Comparison of ENCODE assay signal across 36 mouse cellular contexts in genomic region chr8:79196481-79196880, GRCm38 (mm10). TPM values are rescaled to one million over a fixed set of nuclear protein-coding genes. Genes with fewer than 3 reads are reported as not detected.
"Had no signal": no experiment of that assay in that cellular context is flagged by ENCODE, and none has a peak within 500 bp of the region (broad histone marks: within the 10 kb centered on the region; RNA-seq: fewer than 3 reads in every experiment).

No protein-coding gene starts in this region.

- H3K4me1 ChIP-seq: heart, embryonic 15.5 days; kidney, embryonic 15.5 days; liver, embryonic 13.5 days had no signal

- H3K9me3 ChIP-seq: heart, embryonic 13.5 days; heart, embryonic 15.5 days; hindbrain, embryonic 13.5 days; hindbrain, embryonic 15.5 days; kidney, embryonic 15.5 days; limb, embryonic 10.5 days; limb, embryonic 12.5 days; liver, embryonic 13.5 days had no signal

- H3K27me3 ChIP-seq: heart, embryonic 13.5 days; heart, embryonic 15.5 days; hindbrain, embryonic 13.5 days; hindbrain, embryonic 15.5 days; kidney, embryonic 15.5 days; limb, embryonic 12.5 days; liver, embryonic 13.5 days had no signal

- ATAC-seq: hindbrain, postnatal 0 days; intestine, embryonic 16.5 days had no signal

- H3K9ac ChIP-seq: heart, embryonic 13.5 days; heart, embryonic 15.5 days; hindbrain, embryonic 13.5 days; hindbrain, embryonic 15.5 days; kidney, embryonic 15.5 days; limb, embryonic 12.5 days; liver, embryonic 13.5 days had no signal

- H3K4me2 ChIP-seq: heart, embryonic 11.5 days; heart, embryonic 13.5 days; heart, embryonic 15.5 days; hindbrain, embryonic 13.5 days; hindbrain, embryonic 15.5 days; kidney, embryonic 15.5 days; limb, embryonic 12.5 days; liver, embryonic 11.5 days; liver, embryonic 13.5 days had no signal

- H3K4me3 ChIP-seq: gastrocnemius, adult 2 months; heart, adult 2 months; heart, embryonic 13.5 days; heart, embryonic 15.5 days; hindbrain, embryonic 13.5 days; hindbrain, embryonic 15.5 days; kidney, embryonic 15.5 days; layer of hippocampus, adult 2 months; left cerebral cortex, adult 2 months; limb, embryonic 10.5 days; limb, embryonic 12.5 days; liver, embryonic 13.5 days had no signal

- H3K36me3 ChIP-seq: liver, embryonic 13.5 days had no signal

- H3K27ac ChIP-seq: gastrocnemius, adult 2 months; heart, adult 2 months; heart, embryonic 13.5 days; heart, embryonic 15.5 days; hindbrain, embryonic 13.5 days; hindbrain, embryonic 15.5 days; hindbrain, postnatal 0 days; kidney, embryonic 15.5 days; kidney, postnatal 0 days; layer of hippocampus, adult 2 months; left cerebral cortex, adult 2 months; limb, embryonic 10.5 days; limb, embryonic 12.5 days; liver, embryonic 13.5 days had no signal

- DNase-seq: gastrocnemius, adult 2 months; gastrocnemius, postnatal 10 days; gastrocnemius, postnatal 25 days; heart, adult 11 months; heart, adult 2 months; heart, postnatal 14 days; heart, postnatal 36 days; kidney, adult 11 months; kidney, adult 2 months; kidney, adult 9 months; kidney, postnatal 4 days; liver; liver, embryonic 13.5 days had no signal

RNA-seq across cellular contexts. Expression of gene 1700011L22Rik, which starts 51.9 kb away (rescaled TPM):
- total RNA-seq: gastrocnemius, adult 2 months; gastrocnemius, postnatal 10 days; gastrocnemius, postnatal 25 days; gastrocnemius, postnatal 4 days; heart, adult 2 months; heart, postnatal 14 days; heart, postnatal 36 days; hematopoietic stem cell, adult 5-6 weeks; hindbrain, postnatal 0 days; layer of hippocampus, adult 2 months; layer of hippocampus, postnatal 10 days; layer of hippocampus, postnatal 25 days; left cerebral cortex, adult 2 months; left cerebral cortex, postnatal 14 days; left cerebral cortex, postnatal 36 days had no signal
- polyA plus RNA-seq: heart, adult 2 months; heart, embryonic 11.5 days; heart, embryonic 13.5 days; heart, embryonic 15.5 days; hindbrain, embryonic 11.5 days; hindbrain, embryonic 13.5 days; hindbrain, embryonic 15.5 days; intestine, embryonic 14.5 days; intestine, embryonic 16.5 days; kidney, adult 2 months; kidney, embryonic 15.5 days; kidney, postnatal 0 days; limb, embryonic 10.5 days; limb, embryonic 12.5 days; limb, embryonic 14.5 days; liver, embryonic 11.5 days; liver, embryonic 13.5 days had no signal
